Mouse (Mus musculus): ENCODE measurements at regions not wholly inside any gene's neighbourhood (a gene's known extent, or its start where the extent isn't known, plus 50 kb on each side); places are given as distances from the start of the nearest gene placed in this dataset.
"Not testable (repeated sequence)": the region's sequence is repeated elsewhere in the genome, so short reads cannot be mapped to it uniquely, and the experiment has no call there.

DNA sequence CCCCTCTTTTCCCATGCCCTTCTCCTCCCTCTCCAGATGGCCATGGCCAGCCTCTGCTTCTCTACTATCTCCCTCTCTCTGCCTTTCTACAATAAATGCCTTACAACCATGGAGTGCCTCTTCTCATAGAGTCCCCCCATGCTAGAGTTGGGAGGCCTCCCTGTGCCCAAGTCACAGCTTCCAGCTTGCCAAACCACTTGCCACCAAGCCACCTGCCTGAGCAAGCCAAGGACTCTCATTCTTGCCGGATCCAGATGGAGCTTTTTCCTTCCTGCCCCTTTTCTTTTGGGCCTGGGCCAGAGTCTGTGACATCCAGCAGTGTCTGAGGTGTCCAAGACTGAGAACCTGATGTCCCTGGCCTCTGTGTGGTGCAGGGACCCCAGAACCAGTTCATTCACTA, 367.4 kb upstream of the Arhgap42 start:
- DNase-seq: no peak

DNA sequence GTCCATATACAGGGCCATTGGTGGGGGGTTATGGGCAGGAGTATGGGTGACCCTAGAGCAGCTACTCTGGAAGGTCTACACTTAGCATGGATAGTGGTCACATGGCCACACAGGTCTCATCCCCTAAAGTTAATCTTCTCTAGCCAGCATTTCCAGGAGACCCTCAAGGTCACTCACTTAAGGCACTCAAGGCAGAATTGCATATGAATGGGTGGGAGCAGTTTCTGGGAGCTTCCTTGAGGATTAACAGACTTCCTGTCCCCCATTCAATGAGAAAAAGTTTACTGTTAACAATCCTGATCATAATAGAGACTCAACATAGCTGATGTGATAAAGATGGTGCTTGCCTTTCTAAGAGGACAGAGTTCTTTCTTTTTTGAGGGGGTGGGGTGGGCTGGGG, 352.4 kb upstream of the Arhgap42 start:
- DNase-seq: no peak

DNA sequence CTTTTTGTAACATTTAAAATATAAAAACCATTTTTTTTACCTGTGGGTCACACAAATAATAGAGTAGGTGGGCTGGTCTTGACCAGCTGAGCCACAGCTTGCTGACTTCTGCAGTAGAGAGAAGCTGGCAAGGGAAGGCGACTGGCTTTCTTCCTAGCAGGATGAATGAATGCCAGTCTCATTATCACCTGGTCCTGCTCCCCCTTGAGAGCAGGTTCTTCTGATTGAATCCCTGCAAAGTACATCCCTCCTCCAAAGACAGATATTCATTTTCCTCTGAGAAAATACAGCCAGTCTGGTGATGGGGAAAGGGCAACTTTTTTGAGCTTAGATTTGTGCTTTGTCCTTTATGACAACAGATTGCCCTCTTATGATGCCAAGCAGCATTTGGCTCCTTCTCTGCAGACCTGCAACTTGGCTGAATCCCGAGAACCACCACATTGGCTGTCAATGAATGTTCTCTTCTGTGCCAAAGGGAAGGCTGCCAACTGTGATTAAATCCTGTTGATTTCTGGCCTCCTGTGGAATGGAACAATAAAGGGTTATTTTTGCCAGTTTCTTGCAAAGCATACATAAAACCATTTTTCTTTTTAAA, 344.2 kb upstream of the Arhgap42 start:
- peak; percentile 33 for DNase-seq

DNA sequence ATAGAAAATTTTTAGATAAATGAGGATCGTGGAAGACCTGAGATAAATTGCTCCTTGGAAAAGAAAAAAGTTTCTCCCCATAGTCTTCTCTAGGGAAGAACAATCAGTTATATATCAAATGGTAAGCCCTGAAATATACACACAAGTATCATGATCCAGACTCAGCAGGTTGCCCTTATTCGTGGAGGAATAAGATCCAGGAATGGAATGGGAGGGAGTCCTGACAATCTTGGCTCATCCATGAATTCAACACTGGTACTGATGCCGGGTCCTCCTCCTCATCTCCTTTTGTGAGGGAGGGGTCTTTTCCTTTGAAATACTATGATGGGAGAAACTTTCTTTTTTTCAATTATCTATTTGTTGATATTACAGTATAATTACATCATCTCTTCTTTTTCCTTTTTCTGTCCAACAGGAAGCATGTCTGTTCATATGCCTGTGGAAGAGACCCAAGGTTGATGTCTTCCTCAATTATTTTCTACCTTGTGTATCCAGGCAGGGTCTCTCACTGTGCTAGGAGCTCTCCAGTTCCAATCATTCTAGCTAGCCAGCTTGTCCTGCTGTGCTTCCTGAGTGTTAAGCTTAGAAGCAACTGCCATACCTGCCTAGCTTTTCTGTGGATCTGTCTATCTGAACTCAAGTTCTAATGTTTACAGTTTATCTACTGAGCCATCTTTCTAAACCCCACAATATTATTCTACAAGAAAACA, 343.6 kb upstream of the Arhgap42 start:
- DNase-seq: no peak

DNA sequence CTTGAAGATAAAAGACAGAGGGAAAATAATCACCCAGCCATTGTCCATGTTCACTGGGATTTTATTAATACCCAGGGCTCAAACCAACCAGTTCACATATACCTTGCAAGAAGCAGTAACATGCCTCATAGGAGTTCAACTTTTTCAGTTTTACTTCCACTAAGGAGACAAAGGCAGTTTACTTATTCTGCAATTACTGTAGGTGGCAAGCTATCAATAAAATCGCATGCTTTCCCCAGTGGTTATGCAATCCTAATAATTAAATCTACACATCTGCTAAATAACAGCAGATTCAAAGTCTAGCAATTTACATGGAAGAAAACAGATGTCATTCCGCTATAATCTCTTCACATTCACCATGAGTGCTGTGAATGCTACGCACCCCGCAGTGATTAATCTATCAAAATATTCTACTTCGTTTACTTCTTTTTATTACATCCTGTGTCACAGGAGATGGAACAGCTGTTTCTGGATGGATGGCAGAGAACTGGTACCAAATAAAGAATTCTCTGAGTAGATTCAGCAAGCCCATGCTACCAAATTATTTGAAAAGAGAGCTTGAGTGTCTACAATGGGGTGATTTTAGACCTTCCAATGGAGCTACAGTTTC, 329.2 kb upstream of the Arhgap42 start:
- DNase-seq: no peak

DNA sequence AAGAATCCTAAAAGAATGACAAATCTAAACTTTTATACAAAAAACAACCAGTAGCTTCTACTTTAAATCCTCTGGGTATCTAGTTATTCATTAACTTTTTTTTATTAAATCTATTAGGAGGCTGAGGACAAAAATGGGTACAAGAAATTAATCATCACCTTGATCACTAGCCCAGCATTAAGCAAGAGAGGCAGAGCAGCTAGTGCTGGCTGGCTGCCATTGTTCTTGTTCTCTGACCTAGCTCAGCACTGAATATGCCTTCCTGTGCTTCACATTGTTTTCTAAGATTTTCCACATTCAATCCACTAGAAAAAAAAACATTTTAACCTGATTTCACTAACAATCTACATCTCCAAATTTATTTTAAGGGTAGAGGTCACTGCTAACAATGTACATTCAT, 325.6 kb upstream of the Arhgap42 start:
- no peak for DNase-seq

DNA sequence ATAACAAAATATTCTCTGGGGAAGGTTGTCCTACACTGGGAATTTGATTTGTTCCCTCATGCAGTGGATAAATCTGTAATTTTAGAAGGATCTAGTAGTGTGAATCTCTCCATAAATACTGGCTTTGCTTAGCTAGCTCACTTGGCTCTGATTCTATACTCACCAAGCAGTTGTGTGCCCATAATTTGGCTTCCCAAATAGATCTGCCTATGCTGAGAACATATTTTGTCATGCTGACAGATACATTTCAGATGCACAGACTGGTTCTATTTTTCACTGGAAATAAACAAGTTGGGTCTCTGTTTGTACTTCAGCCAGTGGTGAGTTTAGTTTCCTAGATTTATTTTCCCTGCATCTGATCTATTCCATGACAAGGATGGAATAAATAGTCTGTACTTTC, 309.8 kb upstream of the Arhgap42 start:
- DNase-seq: no peak

DNA sequence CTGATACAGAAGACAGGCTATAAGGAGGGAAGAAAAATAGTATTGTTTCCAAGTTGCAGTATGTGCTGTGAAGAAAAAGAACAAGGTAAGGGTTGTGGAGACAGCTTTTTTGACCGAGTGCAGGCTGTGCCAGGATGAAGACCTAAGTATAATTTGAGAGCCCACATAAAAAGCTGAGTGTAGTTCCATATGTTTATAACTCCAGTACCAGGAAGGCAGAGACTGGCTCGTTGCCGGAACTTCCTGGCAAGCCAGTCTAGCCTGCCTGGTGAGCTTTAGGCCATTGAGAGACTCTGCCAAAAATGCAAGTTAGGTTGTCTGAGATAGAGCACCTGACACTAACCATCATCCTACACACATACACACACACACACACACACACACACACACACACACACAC, 308.7 kb upstream of the Arhgap42 start:
- DNase-seq: no peak

DNA sequence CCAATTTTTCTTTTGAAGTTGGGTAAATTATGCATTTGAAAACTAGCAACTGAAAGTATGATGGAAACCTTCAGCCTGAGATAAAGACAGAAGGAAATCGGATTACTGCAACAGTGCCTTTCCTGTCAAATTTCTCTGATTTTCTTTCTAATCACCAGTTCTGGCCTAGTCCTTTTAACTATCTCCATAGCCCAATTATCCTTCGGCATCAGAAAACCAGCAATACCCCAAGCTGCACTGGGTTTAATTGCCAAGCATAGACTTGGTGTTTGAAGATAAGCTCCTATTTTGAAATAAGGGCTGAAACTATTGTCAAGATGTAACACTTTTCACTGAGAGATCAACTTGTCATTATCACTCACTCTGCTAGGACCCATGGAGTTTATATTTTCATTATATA, 308.2 kb upstream of the Arhgap42 start:
- no peak for DNase-seq

DNA sequence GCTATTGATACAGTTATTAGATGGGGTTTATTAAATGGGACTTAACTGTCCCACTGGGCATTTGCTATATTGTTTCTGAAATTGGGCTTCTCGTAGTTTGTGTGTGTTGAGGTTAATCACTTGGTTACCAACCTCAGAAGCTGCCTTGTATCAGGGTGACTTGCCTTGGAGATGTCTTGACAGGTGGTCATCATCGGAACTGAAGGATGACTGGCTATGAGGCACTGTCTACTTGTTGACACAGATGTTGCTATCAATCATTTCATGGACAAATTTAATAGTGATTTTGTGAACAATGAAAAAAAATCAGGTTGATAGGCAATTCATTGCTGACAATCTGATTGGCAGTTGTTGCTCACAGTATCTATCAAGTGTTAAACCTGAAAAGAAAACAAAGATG, 261.4 kb upstream of the Arhgap42 start:
- no peak for DNase-seq

DNA sequence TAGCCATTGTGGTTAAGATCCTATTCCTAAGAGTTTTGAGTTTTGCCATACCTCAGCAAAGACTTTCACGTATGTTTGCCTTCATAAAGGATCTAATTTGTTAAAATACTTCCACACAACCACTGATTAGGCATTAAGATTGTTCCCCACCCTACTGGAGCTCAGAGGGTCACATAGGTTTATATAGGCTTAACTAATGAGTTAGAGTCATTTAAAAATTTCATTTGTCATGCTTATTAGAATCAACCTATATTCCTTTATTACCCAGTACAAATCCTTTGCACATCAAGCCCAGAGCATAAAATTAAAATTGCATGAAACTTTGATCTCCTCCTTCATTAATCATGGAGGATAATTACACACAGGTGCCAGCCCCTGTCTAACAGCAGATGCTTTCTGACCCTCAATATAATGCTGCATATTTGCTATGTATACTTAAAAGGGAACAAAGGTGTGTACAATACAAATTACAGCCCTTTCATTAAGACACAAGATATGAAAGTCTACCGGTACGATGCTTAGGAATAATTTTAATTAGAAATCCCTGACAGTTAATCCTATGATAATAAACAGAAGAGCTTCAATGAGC, 254.8 kb upstream of the Arhgap42 start:
- no peak for DNase-seq

DNA sequence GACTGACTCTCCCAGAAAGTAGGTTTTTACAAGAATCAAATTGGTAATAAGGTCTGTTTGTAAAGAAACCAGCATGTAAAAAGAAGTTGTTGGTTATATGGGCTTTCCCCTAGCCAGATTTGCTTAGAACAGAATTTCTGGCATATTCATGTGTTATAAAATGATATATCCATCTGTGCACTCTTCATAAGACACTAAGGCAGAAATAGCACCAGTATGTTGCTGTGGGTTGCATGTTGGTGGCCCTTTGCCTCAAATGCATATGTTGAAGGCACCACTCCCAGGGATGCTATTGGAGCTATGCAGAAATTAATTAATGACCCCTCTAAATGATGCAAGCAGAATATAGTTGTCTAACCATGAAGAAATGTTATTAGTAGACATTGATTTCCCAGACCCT, 238.2 kb upstream of the Arhgap42 start:
- DNase-seq: no peak

DNA sequence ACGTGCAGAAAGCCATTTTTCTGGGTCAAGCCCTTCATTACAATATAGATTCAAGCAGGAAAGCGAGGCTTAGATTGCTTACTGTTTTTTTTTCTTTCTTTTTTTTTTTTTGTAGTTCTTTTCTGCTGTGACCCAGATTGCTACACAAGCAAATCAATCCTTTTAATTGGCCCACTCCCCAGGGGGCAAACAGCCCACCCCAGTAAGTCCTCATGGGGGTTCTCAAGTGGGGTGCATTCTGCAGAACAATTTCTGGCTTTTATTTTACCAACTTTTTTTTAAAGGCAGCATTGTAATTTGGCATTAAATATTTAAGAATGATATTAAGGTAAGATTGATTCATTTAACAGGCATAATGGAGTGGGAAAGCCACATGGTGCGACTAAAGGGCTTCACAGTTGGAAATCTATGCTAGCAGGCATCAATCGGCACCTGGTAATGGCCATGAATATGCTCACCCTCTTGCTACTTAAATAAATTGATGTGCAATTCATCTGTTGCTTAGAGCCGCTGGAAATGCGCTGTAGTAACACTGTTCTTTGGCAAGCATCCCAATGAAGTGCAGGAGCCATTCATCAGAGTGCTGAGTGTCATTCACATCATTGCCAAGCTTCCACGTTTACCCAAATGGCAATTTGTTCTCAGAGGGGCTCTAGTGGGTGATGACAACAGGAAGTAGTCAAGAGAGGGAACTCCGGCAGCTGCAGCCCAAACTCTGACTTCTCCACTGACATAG, 236.3 kb upstream of the Arhgap42 start:
- DNase-seq: peak; percentile 26

DNA sequence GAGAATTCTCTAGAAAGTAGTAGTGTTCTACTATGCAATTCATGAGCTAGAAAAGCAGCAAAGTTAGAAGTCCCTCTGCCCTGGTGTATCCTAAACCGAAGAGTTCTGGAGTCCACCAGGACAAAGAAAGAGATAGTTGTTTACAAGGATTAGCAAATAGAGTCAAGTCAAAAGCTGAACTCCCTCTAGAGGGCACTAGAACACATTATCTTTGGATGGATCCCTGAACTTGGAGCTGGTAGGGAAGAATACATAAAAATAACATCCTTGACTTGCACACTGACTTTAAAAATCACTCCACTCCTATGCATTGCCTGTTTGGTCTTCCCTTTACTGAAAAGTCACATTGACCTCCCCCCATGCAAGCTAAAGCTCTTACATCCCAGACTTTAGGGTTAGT, 205.3 kb upstream of the Arhgap42 start:
- DNase-seq: no peak

DNA sequence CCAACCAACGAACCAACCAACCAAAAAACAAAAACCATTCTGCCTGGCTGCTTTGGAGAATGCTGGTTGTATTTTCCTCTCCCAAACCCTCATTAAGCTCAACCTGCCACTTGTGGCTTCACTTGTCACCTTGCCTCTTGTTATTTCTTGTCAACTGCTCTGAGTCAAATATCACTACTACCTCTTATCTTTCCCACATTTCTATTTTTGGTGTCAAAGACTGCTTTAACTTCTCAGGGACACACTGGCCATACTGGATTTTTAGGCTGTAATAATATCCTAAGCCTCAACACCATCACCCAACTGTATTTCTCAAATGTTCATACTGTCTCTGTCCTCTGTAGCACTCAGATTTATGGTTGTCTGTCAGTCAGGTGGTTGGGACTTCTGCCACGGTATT, 181.4 kb upstream of the Arhgap42 start:
- no peak for DNase-seq

DNA sequence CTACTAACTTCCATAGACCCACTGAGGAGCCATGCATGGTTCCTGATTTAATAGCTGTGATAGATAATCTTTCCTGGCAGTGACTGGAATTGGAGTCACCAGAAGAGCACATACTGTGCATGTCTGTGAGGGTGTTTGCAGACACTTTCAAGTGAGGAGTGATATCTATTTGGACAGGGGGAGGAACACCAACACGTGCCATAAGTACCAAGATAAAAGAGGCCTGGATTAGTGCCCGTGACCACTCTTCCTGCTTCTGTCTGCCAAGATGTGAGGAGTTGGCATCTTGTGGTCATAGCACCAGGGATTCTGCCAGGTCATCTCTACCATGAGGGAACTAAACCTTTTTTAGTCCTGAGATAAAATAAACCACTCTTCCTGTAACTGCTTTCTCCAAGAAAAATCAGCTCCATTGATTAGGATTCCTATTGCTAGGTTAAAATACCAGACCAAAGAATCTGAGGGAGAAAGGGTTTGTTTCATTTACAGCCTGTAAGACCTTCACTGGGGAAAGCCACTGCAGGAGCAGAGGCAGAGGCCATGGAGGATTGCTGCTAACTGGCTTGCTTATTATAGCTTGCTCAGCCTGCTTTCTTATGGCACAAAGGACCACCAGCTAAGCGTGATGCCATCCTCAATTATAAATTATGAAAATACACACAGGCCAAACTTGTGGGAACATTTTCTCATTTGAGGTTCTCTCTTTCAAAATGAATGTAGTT, 173.7 kb upstream of the Arhgap42 start:
- peak; percentile 72 for DNase-seq

DNA sequence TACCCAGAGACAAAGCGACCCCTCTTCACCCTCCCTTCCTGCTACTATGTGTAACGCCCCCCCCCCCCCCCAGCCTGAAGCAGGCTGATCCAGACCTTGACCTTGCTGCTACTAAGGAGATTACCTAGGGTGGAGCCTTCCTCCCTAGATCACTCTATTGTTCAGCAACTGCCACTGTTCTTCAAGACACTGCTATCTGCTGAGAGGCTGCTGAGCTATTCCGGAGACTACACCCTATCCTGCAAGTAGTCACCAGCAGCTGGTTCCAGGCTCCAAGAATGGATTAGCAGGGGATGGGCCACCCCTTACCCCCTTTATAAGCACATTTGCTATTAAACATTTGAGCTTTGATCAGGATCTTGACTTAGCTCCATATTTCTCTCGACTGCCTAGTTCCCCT, 155.3 kb upstream of the Arhgap42 start:
- not testable (repeated sequence) for DNase-seq

DNA sequence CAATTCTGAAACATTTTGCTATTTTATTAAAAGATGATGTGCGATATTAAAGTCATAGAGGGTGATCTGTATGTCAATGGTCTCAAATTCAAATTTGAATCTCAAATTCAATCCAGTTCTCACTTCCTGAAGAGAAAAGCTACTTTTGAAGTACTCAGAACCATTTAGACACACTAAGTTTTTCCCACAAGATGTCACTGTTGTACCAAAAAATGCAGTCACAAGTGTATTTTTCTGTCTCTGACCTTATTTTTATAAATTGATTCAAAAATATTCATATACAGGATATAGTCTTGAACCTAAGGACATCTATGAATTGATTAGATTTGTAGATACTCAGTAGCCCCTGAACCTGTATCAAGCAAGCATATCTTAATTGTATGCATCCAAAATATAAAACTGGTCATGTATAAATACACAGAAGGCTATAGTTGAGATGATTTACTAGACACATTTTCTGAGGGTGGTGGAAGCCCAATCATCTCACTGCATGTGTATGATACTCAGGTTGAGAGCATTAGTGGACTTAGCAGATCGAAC, 137.8 kb upstream of the Arhgap42 start:
- no peak for DNase-seq

DNA sequence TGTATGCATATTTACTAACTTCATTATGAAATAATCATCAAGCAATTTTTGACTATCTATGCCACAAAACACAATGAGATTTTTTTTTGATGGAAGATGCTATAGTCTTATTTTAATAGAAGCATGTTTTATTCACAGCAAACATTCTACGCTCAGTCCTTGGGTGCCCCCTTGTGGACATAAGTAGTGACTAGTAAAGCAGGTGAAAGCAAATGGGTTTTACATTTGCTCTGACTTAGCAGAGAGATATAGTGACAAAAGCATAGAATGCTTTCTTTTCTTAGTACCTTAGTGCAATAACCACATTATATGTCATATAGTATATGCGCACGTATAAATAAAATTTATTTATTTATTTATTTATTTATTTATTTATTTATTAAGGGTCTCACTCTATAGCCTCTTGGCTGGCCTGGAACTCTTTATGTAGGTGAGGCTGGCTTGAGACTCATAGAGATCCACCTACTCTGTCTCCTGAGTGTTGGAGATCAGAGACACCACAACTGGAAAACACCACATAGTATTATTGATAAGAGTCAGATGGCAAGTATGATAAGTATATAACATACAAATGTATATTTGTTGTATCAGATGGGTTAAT, 136.5 kb upstream of the Arhgap42 start:
- peak; percentile 81 for DNase-seq

DNA sequence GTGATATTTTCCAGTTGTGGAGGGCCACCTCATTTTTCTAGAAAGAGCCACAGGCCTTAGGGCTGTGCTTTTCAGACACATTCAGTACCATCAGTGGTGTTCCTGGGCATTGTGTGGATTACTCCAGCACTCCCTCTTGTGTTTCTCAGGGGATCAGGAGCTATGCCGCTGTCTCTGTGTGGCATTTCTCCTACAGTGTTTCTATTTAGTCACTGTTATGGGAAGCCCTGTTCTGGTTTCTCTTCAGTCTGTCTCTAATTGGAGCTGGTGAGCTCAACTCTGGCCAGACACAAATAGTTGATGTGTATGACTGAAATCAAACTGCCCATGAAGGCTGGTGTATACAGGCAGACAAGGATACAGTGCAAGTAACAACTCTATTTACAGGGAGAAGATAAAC, 133.7 kb upstream of the Arhgap42 start:
- DNase-seq: peak; percentile 7

DNA sequence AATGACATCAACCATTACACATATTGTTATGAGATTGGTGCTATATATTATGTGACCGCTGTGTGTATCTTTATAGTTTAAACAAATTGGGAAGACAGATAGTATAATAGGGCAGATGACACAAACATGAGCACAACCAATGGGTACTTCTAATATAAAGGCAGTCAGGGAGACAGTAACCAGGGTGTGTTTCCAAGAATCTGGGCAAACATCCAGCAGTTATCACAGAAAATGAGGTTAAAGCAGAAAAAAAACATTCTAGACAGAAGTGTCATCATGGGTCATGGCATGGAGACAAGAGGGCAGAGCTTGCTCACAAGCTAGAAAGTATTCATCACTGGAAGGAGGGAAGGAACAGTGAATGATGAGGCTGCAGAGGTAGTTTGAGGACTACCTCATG, 129.8 kb upstream of the Arhgap42 start:
- DNase-seq: no peak
